Mouse (Mus musculus) midbrain, embryonic 15.5 days (tissue): Measurements from ENCODE around the gene Mfsd5. TPM values are rescaled to one million over a fixed set of nuclear protein-coding genes. Genes with fewer than 3 reads are reported as not detected.

Source experiments
- ATAC-seq: fragments of 200-750 bp; cut with Nextera tagmentation; replicated peaks from 2 replicates; pipeline ENCODE4 v1.8.0; 2017; ENCODE audit warnings: moderate TSS enrichment
- H3K27ac ChIP-seq: fragments of 300-500 bp; sonication (generic); 2 replicates; pipeline ENCODE4 v1.5.1; 2015; ENCODE audit warnings: mild to moderate bottlenecking, inconsistent platforms
- H3K27me3 ChIP-seq: fragments of 300-500 bp; sonication (generic); replicated peaks from 2 replicates; pipeline ENCODE4 v1.6.1; 2015; ENCODE audit warnings: inconsistent platforms
- H3K36me3 ChIP-seq: fragments of 300-500 bp; sonication (generic); replicated peaks from 2 replicates; pipeline ENCODE4 v1.6.1; 2015; ENCODE audit warnings: inconsistent platforms
- H3K4me1 ChIP-seq: fragments of 300-500 bp; sonication (generic); 2 replicates; pipeline ENCODE4 v1.6.1; 2015; ENCODE audit warnings: inconsistent platforms
- H3K4me2 ChIP-seq: fragments of 300-500 bp; sonication (generic); 2 replicates; pipeline ENCODE4 v1.6.1; 2015; ENCODE audit warnings: inconsistent platforms, mild to moderate bottlenecking, moderate library complexity
- H3K4me3 ChIP-seq: fragments of 300-500 bp; sonication (generic); 2 replicates; pipeline ENCODE4 v1.5.1; 2015; ENCODE audit warnings: mild to moderate bottlenecking, inconsistent platforms
- H3K9ac ChIP-seq: fragments of 300-500 bp; sonication (generic); 2 replicates; pipeline ENCODE4 v1.6.1; 2015; ENCODE audit warnings: mild to moderate bottlenecking, inconsistent platforms
- H3K9me3 ChIP-seq: fragments of 300-500 bp; sonication (generic); 2 replicates; pipeline ENCODE4 v1.6.1; 2016; ENCODE audit warnings: inconsistent platforms
- WGBS: fragments of 180-500 bp; shearing (Covaris S2); methylation state at CpG from one replicate; pipeline ENCODE4 v1.1.7; 2015; ENCODE audit warnings: mixed read lengths; 5-methylcytosine and 5-hydroxymethylcytosine counted together
- polyA plus RNA-seq: library from polyadenylated mRNA; unstranded; fragments of >200 nt; fragmentation: Nextera tagmentation; extraction: Ambion mirVana; gene quantifications from 2 replicates; pipeline ENCODE4 v1.2.1, GENCODE M21; 2015

Gene Mfsd5
- polyA plus RNA-seq, 1 experiment from 2014 or later: 58.5 TPM

- Histone ChIP-seq H3K9me3 (no peaks in the 10 kb centered on the region), H3K27ac (no peak overlapping the region), H3K36me3 (no peaks in the 10 kb centered on the region), H3K4me3 (no peak overlapping the region), H3K9ac (no peak overlapping the region), H3K4me2 (peak overlapping the region; percentile 8), H3K4me1 (peaks cover 36% of the 10 kb centered on the region), H3K27me3 (peaks cover 44% of the 10 kb centered on the region)
- WGBS: 15% methylated on average over 22 of the region's 22 CpGs
- no peak for ATAC-seq
Measured at GRCm38 (mm10) chr15:102243229-102244190, 35.7 kb upstream of the Mfsd5 start.

DNA sequence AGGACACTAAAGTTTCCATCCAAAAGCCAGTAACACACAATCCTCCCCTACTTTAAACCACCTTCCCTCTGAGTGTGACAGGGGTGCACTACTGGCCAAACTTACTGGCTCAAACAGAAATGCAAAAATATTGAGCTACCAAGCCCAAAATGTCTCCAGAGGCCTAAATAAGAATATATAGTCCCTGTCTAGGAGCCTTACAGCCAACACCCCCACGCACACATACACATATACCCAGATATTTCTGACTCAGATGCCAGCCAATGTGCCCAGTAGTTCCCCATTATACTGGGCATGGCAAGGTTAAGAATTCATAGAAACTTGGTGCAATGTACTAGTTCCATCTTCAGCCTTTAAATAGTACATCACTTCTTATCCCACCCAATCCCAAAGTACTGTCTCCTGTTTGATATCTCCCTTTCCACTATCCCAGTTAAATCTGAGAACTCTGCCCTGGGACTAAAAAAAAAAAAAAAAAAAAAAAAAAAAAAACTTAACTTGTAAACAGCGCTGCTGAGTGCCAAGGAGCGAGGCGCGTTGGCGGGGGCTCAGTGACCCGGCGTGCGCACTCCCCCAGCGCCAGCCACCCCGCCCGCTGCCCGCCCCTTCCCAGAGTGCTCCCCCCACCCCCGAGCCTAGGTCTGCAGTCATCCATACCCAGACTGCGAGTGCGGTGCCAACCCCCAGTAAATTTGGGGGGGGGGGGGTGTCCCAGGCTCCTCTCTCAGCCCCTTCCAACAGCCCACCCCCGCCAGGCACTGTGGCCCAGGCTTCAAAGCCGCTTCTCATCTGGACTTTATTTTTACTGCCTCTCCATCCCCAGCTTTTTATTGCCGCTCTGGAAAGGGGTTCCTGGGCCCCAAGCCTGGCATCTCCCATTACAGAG lies 34.7 kb upstream of the Mfsd5 start:
- no peak overlapping the region for H3K27ac ChIP-seq
- peaks cover 36% of the 10 kb centered on the region for H3K4me1 ChIP-seq
- H3K4me3 ChIP-seq: peak overlapping the region; percentile 61
- H3K9me3 ChIP-seq: no peaks in the 10 kb centered on the region
- WGBS: 5% methylated on average over 19 of the region's 19 CpGs
- no peaks in the 10 kb centered on the region for H3K36me3 ChIP-seq
- H3K9ac ChIP-seq: no peak overlapping the region
- H3K4me2 ChIP-seq: peak overlapping the region; percentile 99
- peaks cover 54% of the 10 kb centered on the region for H3K27me3 ChIP-seq
- no peak for ATAC-seq

- Histone ChIP-seq H3K4me2 (peak overlapping the region; percentile 99), H3K36me3 (no peaks in the 10 kb centered on the region), H3K9me3 (no peaks in the 10 kb centered on the region), H3K27ac (peak overlapping the region; percentile 77), H3K9ac (peak overlapping the region; percentile 43), H3K27me3 (peaks cover 62% of the 10 kb centered on the region), H3K4me3 (peak overlapping the region; percentile 61), H3K4me1 (peaks cover 36% of the 10 kb centered on the region)
- ATAC-seq: no peak
- WGBS: 4% methylated on average over 14 of the region's 14 CpGs
Measured at GRCm38 (mm10) chr15:102245461-102245881, 33.8 kb upstream of the Mfsd5 start.

DNA sequence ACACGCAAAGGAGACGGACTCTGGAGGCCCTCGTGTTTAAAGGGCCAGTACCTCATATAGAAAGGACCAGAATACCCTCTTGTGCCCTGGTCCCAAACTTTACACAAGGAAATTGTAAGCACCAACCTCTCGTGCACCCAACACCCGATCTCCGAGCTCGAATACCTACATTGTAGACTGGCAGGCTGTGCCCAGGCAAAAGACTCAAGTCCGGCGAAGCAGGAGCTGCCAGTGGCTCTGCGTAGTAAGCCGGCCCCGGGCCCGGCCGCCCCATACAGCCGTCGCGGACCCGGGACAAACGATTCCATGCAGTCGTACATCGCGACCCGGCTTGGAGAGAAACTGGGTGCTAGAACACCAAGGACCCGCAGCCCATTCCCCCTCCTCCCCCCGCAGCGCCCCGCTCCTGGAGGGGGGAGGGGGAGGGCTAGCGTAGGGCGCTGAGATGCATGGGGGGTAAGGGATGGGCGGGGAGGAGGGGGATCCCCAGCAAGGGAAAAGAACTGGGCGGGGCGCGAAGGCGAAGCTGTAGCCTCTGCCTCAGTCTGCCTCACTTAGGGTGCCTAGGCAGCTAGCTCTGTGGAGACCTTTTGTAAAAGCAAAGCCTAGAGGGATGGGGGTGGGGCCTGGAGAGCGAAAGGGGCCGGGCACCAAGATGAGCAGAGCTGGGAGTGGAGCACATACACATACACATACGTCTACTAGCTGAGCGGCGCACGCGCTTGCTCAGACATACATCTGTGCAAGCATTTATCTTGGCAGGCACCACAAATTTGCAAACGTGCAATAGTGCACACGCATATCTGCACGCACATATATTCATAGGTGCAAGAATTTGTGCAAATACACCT lies 33.1 kb upstream of the Mfsd5 start:
- under 1% methylated on average over 39 of the region's 44 CpGs for whole genome bisulfite sequencing
- peak overlapping the region; percentile 61 for H3K4me3 ChIP-seq
- peak overlapping the region; percentile 43 for H3K9ac ChIP-seq
- peak overlapping the region; percentile 99 for H3K4me2 ChIP-seq
- peaks cover 36% of the 10 kb centered on the region for H3K4me1 ChIP-seq
- H3K9me3 ChIP-seq: no peaks in the 10 kb centered on the region
- no peaks in the 10 kb centered on the region for H3K36me3 ChIP-seq
- peak overlapping the region; percentile 77 for H3K27ac ChIP-seq
- peaks cover 69% of the 10 kb centered on the region for H3K27me3 ChIP-seq
- ATAC-seq: peak; percentile 91

DNA sequence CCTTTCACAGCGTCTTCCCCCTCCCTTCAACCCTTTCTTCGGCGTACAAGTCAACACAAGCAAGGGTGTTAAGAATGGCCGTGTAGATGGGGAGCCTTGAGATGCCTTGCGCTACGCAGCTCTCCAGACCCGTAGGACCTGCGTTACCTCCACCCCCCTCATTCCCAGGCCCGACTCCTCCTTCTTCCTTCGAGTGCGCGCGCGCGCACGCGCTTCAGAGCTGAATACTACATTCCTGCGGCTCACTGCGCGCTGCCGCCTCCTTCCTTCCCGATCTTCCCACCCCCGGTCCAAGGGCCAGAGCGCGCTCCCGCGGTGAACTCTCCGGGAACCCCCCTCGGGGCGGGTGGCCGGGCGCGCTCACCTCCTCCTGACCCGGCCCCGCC lies 32.4 kb upstream of the Mfsd5 start:
- WGBS: under 1% methylated on average over 30 of the region's 35 CpGs
- peaks cover 36% of the 10 kb centered on the region for H3K4me1 ChIP-seq
- H3K36me3 ChIP-seq: no peaks in the 10 kb centered on the region
- peak overlapping the region; percentile 77 for H3K27ac ChIP-seq
- H3K9me3 ChIP-seq: no peaks in the 10 kb centered on the region
- H3K9ac ChIP-seq: peak overlapping the region; percentile 43
- peak overlapping the region; percentile 61 for H3K4me3 ChIP-seq
- peak; percentile 87 for ATAC-seq
- peaks cover 70% of the 10 kb centered on the region for H3K27me3 ChIP-seq
- peak overlapping the region; percentile 99 for H3K4me2 ChIP-seq

- peak; percentile 37; the same call in 1 of the 2 replicates for ATAC-seq
- H3K4me3 ChIP-seq: peak overlapping the region; percentile 61
- H3K27ac ChIP-seq: peak overlapping the region; percentile 77
- WGBS: 1% methylated on average over 56 of the region's 65 CpGs
- peak overlapping the region; percentile 99 for H3K4me2 ChIP-seq
- H3K36me3 ChIP-seq: no peaks in the 10 kb centered on the region
- H3K9me3 ChIP-seq: no peaks in the 10 kb centered on the region
- peaks cover 36% of the 10 kb centered on the region for H3K4me1 ChIP-seq
- peaks cover 65% of the 10 kb centered on the region for H3K27me3 ChIP-seq
- H3K9ac ChIP-seq: peak overlapping the region; percentile 43
Measured at GRCm38 (mm10) chr15:102247252-102248130, 31.8 kb upstream of the Mfsd5 start.

GRCm38 (mm10) chr15:102248131-102248811 lies 31.0 kb upstream of the Mfsd5 start:
- peak overlapping the region; percentile 99 for H3K4me2 ChIP-seq
- H3K9ac ChIP-seq: 0 out of 2 replicates have a peak overlapping the region, but pooled peaks have one; percentile 43
- H3K4me1 ChIP-seq: peaks cover 35% of the 10 kb centered on the region
- peak overlapping the region; percentile 77 for H3K27ac ChIP-seq
- ATAC-seq: no peak
- peaks cover 57% of the 10 kb centered on the region for H3K27me3 ChIP-seq
- H3K9me3 ChIP-seq: no peaks in the 10 kb centered on the region
- H3K4me3 ChIP-seq: peak overlapping the region; percentile 61
- no peaks in the 10 kb centered on the region for H3K36me3 ChIP-seq
- 7% methylated on average over 8 of the region's 8 CpGs for WGBS

DNA sequence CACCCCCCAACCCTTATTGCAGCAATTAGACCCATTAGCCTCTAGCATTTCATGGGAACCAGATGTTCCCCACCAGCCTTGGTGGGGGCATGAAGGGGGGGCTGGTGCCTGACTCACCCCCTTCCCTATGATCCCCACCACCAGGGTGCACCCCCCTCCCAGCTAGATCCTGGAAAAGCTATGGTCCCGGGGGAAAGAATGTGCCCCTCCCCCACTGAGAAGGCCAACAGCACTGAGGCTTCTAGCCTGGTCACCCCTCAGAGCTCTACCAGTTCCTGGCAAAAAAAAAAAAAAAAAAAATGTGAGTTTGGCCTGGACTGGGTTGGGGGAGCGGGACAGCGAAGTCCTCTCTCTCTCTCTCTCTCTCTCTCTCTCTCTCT lies 30.5 kb upstream of the Mfsd5 start:
- 0 out of 2 replicates have a peak overlapping the region, but pooled peaks have one; percentile 8 for H3K27ac ChIP-seq
- H3K4me3 ChIP-seq: no peak overlapping the region
- 0% methylated on average over 1 of the region's 3 CpGs for WGBS
- no peaks in the 10 kb centered on the region for H3K36me3 ChIP-seq
- H3K9ac ChIP-seq: no peak overlapping the region
- ATAC-seq: no peak
- peak overlapping the region; percentile 99; the same call in 1 of the 2 replicates for H3K4me2 ChIP-seq
- H3K9me3 ChIP-seq: no peaks in the 10 kb centered on the region
- peaks cover 52% of the 10 kb centered on the region for H3K27me3 ChIP-seq
- H3K4me1 ChIP-seq: peaks cover 30% of the 10 kb centered on the region

DNA sequence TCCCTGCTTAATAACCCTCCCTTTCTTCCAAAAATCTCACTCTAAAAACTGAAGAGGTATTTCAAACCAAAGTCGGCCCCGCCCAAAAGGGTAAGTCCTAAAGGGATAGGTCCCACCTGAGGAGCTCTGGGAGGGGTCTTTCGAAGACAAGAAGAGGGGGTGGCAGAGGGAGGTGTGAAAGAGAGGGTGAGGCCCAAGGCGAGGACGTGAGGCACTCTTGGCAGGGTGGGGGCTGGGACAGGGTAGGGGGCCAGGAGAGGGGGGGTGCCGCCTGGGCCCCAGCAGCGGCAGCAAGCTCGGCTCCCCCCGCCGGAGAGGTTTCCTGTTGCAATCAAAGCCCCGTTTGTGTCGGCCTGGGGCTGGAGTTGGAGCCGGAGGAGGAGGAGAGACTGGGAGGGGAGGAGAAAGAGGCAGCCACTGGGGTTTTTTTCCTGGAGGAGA lies 30.0 kb upstream of the Mfsd5 start:
- H3K4me2 ChIP-seq: peak overlapping the region; percentile 8; the same call in 1 of the 2 replicates
- peaks cover 30% of the 10 kb centered on the region for H3K4me1 ChIP-seq
- no peaks in the 10 kb centered on the region for H3K9me3 ChIP-seq
- no peak for ATAC-seq
- H3K36me3 ChIP-seq: no peaks in the 10 kb centered on the region
- H3K4me3 ChIP-seq: no peak overlapping the region
- no peak overlapping the region for H3K9ac ChIP-seq
- H3K27me3 ChIP-seq: peaks cover 47% of the 10 kb centered on the region
- WGBS: 3% methylated on average over 13 of the region's 13 CpGs
- no peak overlapping the region for H3K27ac ChIP-seq

DNA sequence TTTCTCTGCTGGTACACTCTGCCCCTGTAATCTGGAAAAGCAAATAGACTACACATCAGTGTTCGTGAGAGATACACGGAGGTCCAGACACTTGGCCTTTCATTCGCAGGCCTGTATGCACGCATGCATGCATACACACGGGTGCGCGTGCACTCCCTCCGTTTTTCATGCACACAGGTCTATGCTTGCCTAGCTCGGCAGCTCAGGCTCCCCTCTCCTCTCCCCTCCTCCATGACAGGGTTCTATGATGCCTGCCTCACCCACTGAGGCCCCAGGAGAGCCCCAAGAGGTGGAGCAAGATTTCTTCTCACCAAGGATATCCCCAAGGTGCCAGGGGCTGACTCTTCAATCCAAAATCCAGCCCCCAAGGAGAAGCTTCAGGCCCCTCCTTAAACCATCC lies 29.3 kb upstream of the Mfsd5 start:
- H3K9ac ChIP-seq: no peak overlapping the region
- no peak for ATAC-seq
- H3K4me1 ChIP-seq: peaks cover 26% of the 10 kb centered on the region
- WGBS: 52% methylated on average over 9 of the region's 9 CpGs
- H3K4me3 ChIP-seq: no peak overlapping the region
- H3K36me3 ChIP-seq: no peaks in the 10 kb centered on the region
- H3K27me3 ChIP-seq: peaks cover 41% of the 10 kb centered on the region
- no peaks in the 10 kb centered on the region for H3K9me3 ChIP-seq
- H3K4me2 ChIP-seq: no peak overlapping the region
- no peak overlapping the region for H3K27ac ChIP-seq
